Mouse (Mus musculus): ENCODE measurements around the gene Nkain1.

- TF ChIP-seq POLR2AphosphoS5 (IDR thresholded peaks at IDR 0.05; ENCODE audit: insufficient replicate concordance, low read depth, low read length) (no peak), CTCF (IDR thresholded peaks at IDR 0.05; ENCODE audit: low read depth, low read length) (no peak), GATA1 (IDR thresholded peaks at IDR 0.05; ENCODE audit: borderline replicate concordance, low read length) (no peak), TAL1 (conservative IDR thresholded peaks at IDR 0.05; ENCODE audit: low read depth, low read length) (no peak), GATA2 (IDR thresholded peaks at IDR 0.05; ENCODE audit: borderline replicate concordance, low read depth, low read length) (no peak)
Observed at GRCm38 (mm10) chr4:130550511-130550910, 23.5 kb downstream of the Nkain1 start.

All from G1E (cell line).